Mouse (Mus musculus): ENCODE measurements around the gene Olfml2b. TPM values are rescaled to one million over a fixed set of nuclear protein-coding genes. Genes with fewer than 3 reads are reported as not detected.

Gene Olfml2b
- total and polyA plus RNA-seq, 3 experiments = not detected

GRCm38 (mm10) chr1:170610289-170610688 is 34.0 kb upstream of the Olfml2b start:
- no peaks in the 10 kb centered on the region for H3K27me3 ChIP-seq (ENCODE audit: control insufficient read depth in 1 of 2, insufficient read depth in 2 of 2, low read length in 2 of 2)
- H3K27ac ChIP-seq (ENCODE audit: control insufficient read depth, low read depth, low read length) = peak overlapping the region; percentile 70
- peaks cover 15 to 25% of the 10 kb centered on the region in 2 experiments for H3K4me1 ChIP-seq (ENCODE audit: control insufficient read depth in 1 of 2, insufficient read depth in 2 of 2, low read length in 2 of 2)
- H3K79me2 ChIP-seq (ENCODE audit: control insufficient read depth, insufficient read depth, low read length, poor library complexity) = no peaks in the 10 kb centered on the region
- DNase-seq (ENCODE audit: low read depth, low spot score) = peak; percentile 84
- no peak overlapping the region; the same call in 1 of the 2 replicates for H3K9ac ChIP-seq (ENCODE audit: control insufficient read depth, low read depth, low read length, poor library complexity, severe bottlenecking)
- H3K9me3 ChIP-seq (replicated peaks; ENCODE audit: insufficient read depth, low read length) = no peaks in the 10 kb centered on the region
- peaks cover 0 to 31% of the 10 kb centered on the region in 2 experiments; a peak in 2 of 4 replicates for H3K36me3 ChIP-seq (ENCODE audit: control insufficient read depth in 1 of 2, insufficient read depth in 2 of 2, low read length in 2 of 2)
- H3K4me3 ChIP-seq (ENCODE audit: control insufficient read depth in 1 of 2, insufficient read depth in 1 of 2, low read depth in 2 of 2, low read length in 2 of 2) = peak overlapping the region in 1 of 2 experiments; percentile 28; a peak in 1 of 4 replicates
- TF ChIP-seq MYB (IDR thresholded peaks at IDR 0.05; ENCODE audit: low read depth, low read length) = peak; percentile 76
- peak; percentile 95 for TF ChIP-seq TCF12 (IDR thresholded peaks at IDR 0.05; ENCODE audit: low read depth, low read length)
- no peak for TF ChIP-seq CTCF (IDR thresholded peaks at IDR 0.05 in 2 of 3, conservative IDR thresholded peaks at IDR 0.05 in 1 of 3; ENCODE audit: control insufficient read depth in 1 of 3, insufficient read depth in 1 of 3, low read depth in 2 of 3, low read length in 3 of 3, poor library complexity in 1 of 3, severe bottlenecking in 1 of 3)
- TF ChIP-seq ZKSCAN1 (IDR thresholded peaks at IDR 0.05; ENCODE audit: low read depth, low read length) = no peak
- TF ChIP-seq TAL1 (IDR thresholded peaks at IDR 0.05; ENCODE audit: low read length) = peak; percentile 94
- TF ChIP-seq MXI1 (IDR thresholded peaks at IDR 0.05; ENCODE audit: low read depth, low read length) = peak; percentile 60; the same call in 1 of the 2 replicates
- TF ChIP-seq EP300 (IDR thresholded peaks at IDR 0.05; ENCODE audit: low read depth in 1 of 2, low read length in 2 of 2) = peak; percentile 93
- no peak for TF ChIP-seq TBP (IDR thresholded peaks at IDR 0.05; ENCODE audit: low read depth, low read length)
- TF ChIP-seq GABPA (IDR thresholded peaks at IDR 0.05; ENCODE audit: low read depth, low read length) = no peak
- no peak for TF ChIP-seq NRF1 (IDR thresholded peaks at IDR 0.05; ENCODE audit: insufficient read depth, low read depth, low read length, poor library complexity, severe bottlenecking)
- peak; percentile 63; the same call in 1 of the 2 replicates for TF ChIP-seq BHLHE40 (IDR thresholded peaks at IDR 0.05; ENCODE audit: borderline replicate concordance, low read depth, low read length)
- TF ChIP-seq ZMIZ1 (IDR thresholded peaks at IDR 0.05; ENCODE audit: low read depth, low read length) = no peak
- TF ChIP-seq MYC (IDR thresholded peaks at IDR 0.05; ENCODE audit: low read depth, low read length) = 0 out of 2 replicates have a peak, but pooled peaks have one; percentile 43
- no peak for TF ChIP-seq POLR2AphosphoS5 (IDR thresholded peaks at IDR 0.05; ENCODE audit: borderline replicate concordance, low read depth, low read length)
- peak; percentile 12; the same call in 1 of the 2 replicates for TF ChIP-seq CHD2 (IDR thresholded peaks at IDR 0.05; ENCODE audit: low read length)
- peak; percentile 92 for TF ChIP-seq GATA1 (IDR thresholded peaks at IDR 0.05; ENCODE audit: low read depth, low read length)
- no peak for TF ChIP-seq POLR2A (IDR thresholded peaks at IDR 0.05; ENCODE audit: control insufficient read depth in 1 of 2, insufficient read depth in 1 of 2, low read depth in 1 of 2, low read length in 2 of 2, poor library complexity in 1 of 2)
- TF ChIP-seq ETS1 (IDR thresholded peaks at IDR 0.05; ENCODE audit: low read depth, low read length) = peak; percentile 97
- peak; percentile 72 for TF ChIP-seq SIN3A (IDR thresholded peaks at IDR 0.05; ENCODE audit: low read length)
- TF ChIP-seq E2F4 (IDR thresholded peaks at IDR 0.05; ENCODE audit: borderline replicate concordance, low read depth, low read length) = no peak
- TF ChIP-seq ZC3H11A (IDR thresholded peaks at IDR 0.05; ENCODE audit: low read depth, low read length) = no peak
- no peak for TF ChIP-seq CHD1 (IDR thresholded peaks at IDR 0.05; ENCODE audit: low read depth, low read length)
- no peak for TF ChIP-seq NELFE (IDR thresholded peaks at IDR 0.05; ENCODE audit: low read depth, low read length)
- peak; percentile 59; the same call in 1 of the 2 replicates for TF ChIP-seq HCFC1 (IDR thresholded peaks at IDR 0.05; ENCODE audit: low read depth, low read length)
- peak; percentile 48; the same call in 1 of the 2 replicates for TF ChIP-seq JUND (IDR thresholded peaks at IDR 0.05; ENCODE audit: low read depth, low read length)
- no peak for TF ChIP-seq MAZ (IDR thresholded peaks at IDR 0.05; ENCODE audit: low read depth, low read length)
- no peak for TF ChIP-seq USF2 (IDR thresholded peaks at IDR 0.05; ENCODE audit: borderline replicate concordance in 1 of 2, insufficient read depth in 1 of 2, low read depth in 1 of 2, low read length in 2 of 2)
- TF ChIP-seq ELF1 (IDR thresholded peaks at IDR 0.05; ENCODE audit: low read depth, low read length) = peak; percentile 10; the same call in 1 of the 2 replicates
- TF ChIP-seq KAT2A (conservative IDR thresholded peaks at IDR 0.05; ENCODE audit: low read depth, low read length) = no peak
- 0 out of 2 replicates have a peak, but pooled peaks have one; percentile 55 for TF ChIP-seq MAFK (IDR thresholded peaks at IDR 0.05; ENCODE audit: borderline replicate concordance, low read depth, low read length)
- TF ChIP-seq MEF2A (IDR thresholded peaks at IDR 0.05; ENCODE audit: extremely low read depth, insufficient replicate concordance, low read depth, low read length, poor library complexity, severe bottlenecking) = no peak
- no peak for TF ChIP-seq POLR2AphosphoS2 (IDR thresholded peaks at IDR 0.05; ENCODE audit: low read length)
- peak; percentile 34; the same call in 1 of the 2 replicates for TF ChIP-seq MAX (IDR thresholded peaks at IDR 0.05; ENCODE audit: low read length)
- TF ChIP-seq RAD21 (IDR thresholded peaks at IDR 0.05; ENCODE audit: low read depth, low read length) = no peak
- TF ChIP-seq USF1 (IDR thresholded peaks at IDR 0.05; ENCODE audit: low read depth, low read length) = no peak
- TF ChIP-seq SMC3 (IDR thresholded peaks at IDR 0.05; ENCODE audit: low read depth, low read length) = peak; percentile 28
- TF ChIP-seq UBTF (IDR thresholded peaks at IDR 0.05; ENCODE audit: borderline replicate concordance, insufficient read depth, low read depth, low read length) = no peak
